Mouse (Mus musculus) heart, postnatal 25 days (tissue): ENCODE measurements around the gene Gpc5. TPM values are rescaled to one million over a fixed set of nuclear protein-coding genes. Genes with fewer than 3 reads are reported as not detected.
A peak's percentile ranks its signal among the peaks of the same experiment; 100 is the strongest.

Experiments used
- DNase-seq: peaks from one replicate; pipeline ENCODE4 v3.0.0; 2022; ENCODE audit warnings: low spot score
- intact Hi-C: fragments of 180-260 bp; cut with DNase I; formaldehyde crosslinking; loops from one replicate; pipeline ENCODE4 v1.15.1; 2025
- microRNA-seq: library from miRNA; unstranded; fragments of <30 nt; microRNA quantifications from one replicate; pipeline ENCODE4 v1.2.0, GENCODE M21; 2022
- total RNA-seq, 2 experiments: library from RNA; stranded (reverse); gene quantifications; 2 replicates each; pipeline ENCODE4 v1.2.3; 2021

Gpc5 gene
- total RNA-seq, 2 experiments from 2014 or later: not detected

DNA sequence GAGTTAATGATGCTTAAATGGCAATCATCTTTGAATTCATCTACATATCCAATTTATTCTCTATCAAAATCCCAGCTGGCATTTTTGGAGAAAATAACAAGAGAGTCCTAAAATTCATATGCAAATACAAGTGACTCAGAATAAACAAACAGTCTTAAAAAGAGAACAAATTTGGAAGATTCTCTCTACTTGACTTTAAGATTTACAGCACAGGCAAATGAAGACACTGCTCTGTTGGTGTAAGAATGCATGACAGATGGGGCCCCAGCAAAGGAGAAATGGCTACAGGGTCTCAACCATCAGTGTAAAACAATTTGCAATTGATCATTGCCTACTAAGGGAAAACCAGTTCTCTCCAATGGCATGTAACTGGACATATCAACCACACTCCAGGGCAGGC, 1451.7 kb downstream of the Gpc5 start:
- intact Hi-C loops: no loop called here
- no peak for DNase-seq

DNA sequence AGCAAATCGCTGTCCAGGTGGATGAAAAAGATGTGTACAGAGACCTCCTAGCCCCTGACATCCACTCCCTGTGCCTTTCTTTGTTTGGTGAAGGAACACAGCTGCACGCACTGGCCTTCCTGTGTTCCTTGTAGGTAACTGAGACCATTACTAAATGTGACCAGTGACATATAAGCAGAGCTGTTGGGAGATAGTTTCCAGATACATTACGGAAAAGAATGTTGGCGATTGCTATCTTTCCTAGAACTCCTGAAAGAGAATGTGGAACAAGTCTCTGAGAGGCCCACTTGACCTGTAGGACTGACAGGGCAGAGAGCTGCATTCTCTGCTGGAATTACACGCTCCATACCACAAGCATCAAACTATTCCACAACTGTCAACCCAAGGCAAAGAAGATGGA, 1459.4 kb downstream of the Gpc5 start:
- intact Hi-C loops: loop anchor here (10.0 kb wide), 1 partner anchor 773 kb away; no protein-coding TSS in a partner anchor

DNA sequence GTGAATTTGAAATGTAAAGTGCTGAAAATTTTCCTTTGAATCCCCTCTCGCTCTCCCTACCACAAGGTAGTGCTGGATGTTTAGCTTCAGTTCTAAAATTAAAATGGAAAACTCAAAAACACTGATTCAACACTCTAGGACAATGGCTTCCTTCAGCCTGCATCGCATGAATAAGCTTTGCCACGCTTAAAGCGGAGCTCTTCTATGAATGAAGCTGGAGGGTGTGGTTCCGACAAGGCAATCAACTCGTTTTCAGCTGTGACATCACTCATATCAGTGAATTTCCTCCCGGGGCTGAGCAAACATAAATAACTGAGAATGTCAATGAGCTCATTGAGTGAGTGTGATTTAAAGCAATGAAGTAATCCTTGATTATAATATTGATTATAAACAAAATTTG, 1461.3 kb downstream of the Gpc5 start:
- intact Hi-C loops: loop anchor here (10.0 kb wide), 1 partner anchor 771 kb away; no protein-coding TSS in a partner anchor
- no peak for DNase-seq

More for the DNA sequence above, 1459.4 kb downstream of the Gpc5 start:
- DNase-seq: no peak

DNA sequence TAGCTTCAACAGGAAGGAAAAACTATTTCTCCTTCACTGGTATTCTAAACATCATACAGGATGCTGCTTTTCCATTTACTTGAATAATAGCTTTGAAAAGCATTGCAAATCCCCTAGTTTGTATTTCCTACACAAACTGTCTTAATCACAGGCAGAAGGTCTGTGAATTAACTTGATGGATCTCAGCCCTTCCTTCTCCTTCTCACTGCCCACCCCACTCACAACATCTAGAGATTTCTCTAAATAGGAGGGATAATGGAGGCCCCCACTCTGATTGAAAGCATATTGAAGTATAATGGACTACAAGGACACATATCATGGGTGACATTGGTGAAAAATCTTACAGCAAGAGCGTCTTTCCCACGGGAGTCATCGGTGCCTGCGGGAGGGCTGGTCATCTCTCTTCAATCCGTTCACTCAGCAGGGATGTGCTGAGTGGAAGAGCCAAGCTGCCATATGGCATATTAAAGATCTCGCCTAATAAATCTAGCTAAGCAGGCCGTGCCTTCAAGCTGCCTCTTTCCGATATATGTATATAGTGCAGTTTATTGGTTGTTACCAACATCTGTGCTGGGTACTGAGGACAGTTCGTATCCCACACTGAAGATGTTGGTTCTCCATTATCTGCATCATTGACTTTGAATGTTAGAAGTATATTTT, 1466.3 kb downstream of the Gpc5 start:
- DNase-seq: no peak
- intact Hi-C loops: loop anchor here (10.0 kb wide), 1 partner anchor 767 kb away; no protein-coding TSS in a partner anchor

DNA sequence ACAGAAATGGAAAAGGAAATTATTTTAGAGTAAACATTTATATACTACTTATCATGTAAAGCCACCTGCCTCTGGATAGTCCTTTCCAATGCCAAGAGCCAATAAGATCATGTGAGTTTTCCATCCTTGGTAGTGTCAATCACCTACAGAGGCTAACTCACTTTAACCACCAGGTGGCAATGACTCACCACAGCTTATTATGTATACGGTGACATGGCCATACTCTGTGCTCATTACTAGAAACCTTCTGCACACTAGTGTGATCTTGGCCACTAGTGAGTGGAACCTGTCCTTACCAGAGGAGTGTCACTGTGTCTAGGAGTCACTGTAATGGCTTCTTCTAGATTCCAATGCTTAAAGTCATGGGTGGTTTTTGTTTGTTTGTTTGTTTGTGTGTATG, 1468.0 kb downstream of the Gpc5 start:
- intact Hi-C loops: loop anchor here (5.0 to 10.0 kb wide), 2 partner anchors 765 to 1377 kb away; no protein-coding TSS in a partner anchor
- no peak for DNase-seq

Small RNA genes lying within 50 kb of the gene (microRNA-seq; reads per million reads assigned to microRNA genes)
- 2,770 reads per million, percentile 88 among the genes with 10 or more reads in this experiment for gene Mir17
- 124 reads per million, percentile 61 among the genes with 10 or more reads in this experiment for gene Mir18
- gene Mir19a: not detected
- gene Mir19b-1: 0.83 reads per million
- 1,012 reads per million, percentile 79 among the genes with 10 or more reads in this experiment for gene Mir20a
- 2,557 reads per million, percentile 87 among the genes with 10 or more reads in this experiment for gene Mir92-1
